Mouse (Mus musculus): Measurements from ENCODE around the gene Lrrn4.

The Lrrn4 gene

GRCm38 (mm10) chr2:132871663-132872062 lies 9.0 kb downstream of the Lrrn4 start:
- no peak for DNase-seq (ENCODE audit: low spot score)

- DNase-seq (ENCODE audit: low spot score): no peak
Measured at GRCm38 (mm10) chr2:132870286-132870685, 10.4 kb downstream of the Lrrn4 start.

GRCm38 (mm10) chr2:132869682-132870081 lies 11.0 kb downstream of the Lrrn4 start:
- no peak for DNase-seq (ENCODE audit: low spot score)

- no peak for DNase-seq (ENCODE audit: low spot score)
Measured at GRCm38 (mm10) chr2:132867521-132867920, 13.2 kb downstream of the Lrrn4 start.

GRCm38 (mm10) chr2:132863325-132863724 lies 17.4 kb downstream of the Lrrn4 start:
- DNase-seq (ENCODE audit: low spot score): no peak

- no peak for DNase-seq (ENCODE audit: low spot score)
Measured at GRCm38 (mm10) chr2:132861456-132861855, 19.2 kb downstream of the Lrrn4 start.

GRCm38 (mm10) chr2:132860435-132860834 lies 20.3 kb downstream of the Lrrn4 start:
- DNase-seq (ENCODE audit: low spot score): no peak

- DNase-seq (ENCODE audit: low spot score): no peak
Measured at GRCm38 (mm10) chr2:132856333-132856732, 24.4 kb downstream of the Lrrn4 start.

- DNase-seq (ENCODE audit: low spot score): no peak
Measured at GRCm38 (mm10) chr2:132853051-132853450, 27.6 kb downstream of the Lrrn4 start.

- no peak for DNase-seq (ENCODE audit: low spot score)
Measured at GRCm38 (mm10) chr2:132849141-132849540, 31.6 kb downstream of the Lrrn4 start.

GRCm38 (mm10) chr2:132848361-132848760 lies 32.3 kb downstream of the Lrrn4 start:
- DNase-seq (ENCODE audit: low spot score): no peak

GRCm38 (mm10) chr2:132847581-132847980 lies 33.1 kb downstream of the Lrrn4 start:
- DNase-seq (ENCODE audit: low spot score): no peak

GRCm38 (mm10) chr2:132846407-132847358 lies 34.0 kb downstream of the Lrrn4 start, which contains the start of gene Crls1:
TSS of gene Crls1 (plus strand) at chr2:132846666.
- DNase-seq (ENCODE audit: low spot score): peak; percentile 99

- no peak for DNase-seq (ENCODE audit: low spot score)
Measured at GRCm38 (mm10) chr2:132841071-132841470, 39.6 kb downstream of the Lrrn4 start.
